Mouse (Mus musculus): Measurements from ENCODE around the gene Gm16368. TPM values are rescaled to one million over a fixed set of nuclear protein-coding genes. Genes with fewer than 3 reads are reported as not detected.
"Not testable (repeated sequence)": the region's sequence is repeated elsewhere in the genome, so short reads cannot be mapped to it uniquely, and the experiment has no call there.

The Gm16368 gene
- not detected for total RNA-seq (2021)

DNA sequence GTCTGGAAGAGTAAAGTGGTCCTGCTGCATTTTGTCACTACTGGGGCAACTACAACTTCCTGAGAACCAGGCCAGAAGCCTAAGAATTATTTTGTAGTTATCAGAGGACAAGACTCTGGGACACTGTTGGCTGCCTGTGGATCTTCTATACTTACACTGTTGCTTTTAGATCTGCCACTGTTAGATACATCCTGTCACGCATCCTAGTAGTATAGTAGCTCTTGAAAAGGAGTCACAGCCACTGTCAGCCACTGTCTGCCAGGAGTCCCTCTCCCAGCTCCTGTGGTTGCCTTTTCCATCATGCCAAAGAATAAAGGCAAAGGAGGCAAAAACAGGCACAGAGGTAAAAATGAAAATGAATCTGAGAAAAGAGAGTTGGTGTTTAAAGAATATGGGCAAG lies at the start of gene Gm16368:
TSS of gene Gm16368 (plus strand) at position 301 of the 400 bp plus-strand sequence.
- not testable (repeated sequence) for DNase-seq

GRCm38 (mm10) chr12:88039062-88039461 lies 44.4 kb upstream of the Gm16368 start:
- DNase-seq; intact Hi-C loops (cut with DNase I): not testable (repeated sequence)

More for the DNA sequence above, at the start of gene Gm16368:
- intact Hi-C loops (cut with DNase I): not testable (repeated sequence)

GRCm38 (mm10) chr12:88039703-88040102 lies 43.8 kb upstream of the Gm16368 start:
- DNase-seq; intact Hi-C loops (cut with DNase I): not testable (repeated sequence)

DNA sequence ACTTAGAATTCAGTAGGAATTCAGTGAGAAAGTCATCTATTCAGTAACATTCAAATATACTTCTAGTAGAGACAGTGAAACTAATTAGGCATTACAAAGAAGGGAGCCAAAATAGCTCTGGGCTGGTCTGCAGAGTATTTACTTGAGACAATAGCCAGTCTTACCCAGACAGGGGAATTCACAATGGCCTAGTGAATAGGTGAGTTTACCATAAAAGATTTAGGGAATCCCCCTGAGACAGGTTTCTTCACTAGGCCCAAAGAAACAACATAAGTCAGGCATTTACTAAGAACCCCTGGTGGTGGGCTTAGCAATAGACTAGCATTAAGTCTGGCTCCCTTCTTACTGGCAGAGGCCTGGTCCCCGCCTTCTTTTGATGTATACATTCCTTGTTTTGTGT lies 38.3 kb upstream of the Gm16368 start:
- DNase-seq: not testable (repeated sequence)

More for the DNA sequence above, 38.3 kb upstream of the Gm16368 start:
- intact Hi-C loops (cut with DNase I): not testable (repeated sequence)

Other genes with a start within 250 kb of the Gm16368 start
- gene Gm2001, start 241.4 kb upstream of the Gm16368 start, total RNA-seq (2021): not detected
- gene Gm2016, start 209.6 kb upstream of the Gm16368 start, total RNA-seq (2021): not detected
- gene Gm2022, start 188.3 kb upstream of the Gm16368 start, total RNA-seq (2021): not detected
- gene Gm2035, start 163.8 kb upstream of the Gm16368 start, total RNA-seq (2021): not detected
- not detected for gene Gm2042, start 129.6 kb upstream of the Gm16368 start, total RNA-seq (2021)
- gene Gm2075, start 71.8 kb upstream of the Gm16368 start, total RNA-seq (2021): not detected
- gene Gm6803, start 64.9 kb upstream of the Gm16368 start, total RNA-seq (2021): not detected
- gene Gm2056, start 56.7 kb upstream of the Gm16368 start, total RNA-seq (2021): not detected
- not detected for gene Gm10436, start 98.4 kb downstream of the Gm16368 start, total RNA-seq (2021)
- not detected for gene Gm8332, start 166.4 kb downstream of the Gm16368 start, total RNA-seq (2021)
- not detected for gene Gm5662, start 190.8 kb downstream of the Gm16368 start, total RNA-seq (2021)
- not detected for gene Gm5039, start 240.3 kb downstream of the Gm16368 start, total RNA-seq (2021)

All from heart, postnatal 36 days (tissue).